Mouse (Mus musculus): ENCODE measurements around the gene 1810024B03Rik. TPM values are rescaled to one million over a fixed set of nuclear protein-coding genes. Genes with fewer than 3 reads are reported as not detected.
"Not testable (repeated sequence)": the region's sequence is repeated elsewhere in the genome, so short reads cannot be mapped to it uniquely, and the experiment has no call there.

Gene 1810024B03Rik
- polyA plus RNA-seq, 1 experiment from 2014 or later = 0.80 TPM

DNA sequence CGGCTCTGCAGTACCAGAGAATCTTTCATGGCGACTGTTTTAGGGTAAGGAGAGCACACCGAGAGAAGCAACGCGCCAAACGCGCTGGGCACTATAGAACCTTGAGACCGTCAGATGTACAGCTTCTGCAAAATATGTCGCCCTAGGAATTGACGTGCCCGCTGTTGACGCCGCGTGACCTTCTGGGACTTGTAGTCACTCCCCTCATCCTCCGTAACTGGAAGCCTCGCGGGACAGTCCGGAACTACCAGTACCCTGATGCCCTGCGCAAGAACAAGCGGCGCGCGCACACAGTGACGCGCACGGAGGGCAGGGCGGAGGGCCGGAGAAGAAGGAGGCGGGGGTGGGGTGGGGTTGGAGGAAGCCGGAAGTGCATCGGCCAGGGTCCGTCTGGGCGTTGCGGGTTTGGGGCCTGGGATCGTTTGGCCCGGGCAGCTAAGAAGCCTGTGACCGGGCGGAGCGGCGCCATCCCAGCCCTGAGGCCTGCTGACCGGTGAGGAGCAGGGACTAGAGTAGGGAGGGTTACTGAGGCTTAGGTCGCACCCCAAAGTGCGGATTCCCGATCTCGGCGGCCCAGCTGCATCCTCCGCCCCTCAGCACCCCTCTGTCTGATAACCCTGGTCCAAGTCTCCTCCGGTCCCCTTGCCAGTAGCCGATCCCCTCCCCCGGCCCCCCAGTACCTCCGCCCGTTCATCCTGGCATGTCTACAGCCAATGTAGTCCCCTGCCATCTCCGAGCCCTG is 39.7 kb upstream of the 1810024B03Rik start, which contains the start of the genes Ciao1 and Tmem127:
Gene Ciao1, minus strand, starts transcription at position 225 of the 742 bp plus-strand sequence.
Gene Tmem127, plus strand, starts transcription at position 317 of the 742 bp plus-strand sequence.
- Histone ChIP-seq H3K9me3 (replicated peaks; ENCODE audit: control insufficient read depth, low read length, poor library complexity, severe bottlenecking) (no peaks in the 10 kb centered on the region), H3K27me3 (ENCODE audit: control insufficient read depth, insufficient read depth, low read depth, low read length) (no peaks in the 10 kb centered on the region), H3K9ac (ENCODE audit: low read depth, low read length) (peak within 1 kb of the TSS; percentile 94), H3K36me3 (ENCODE audit: control insufficient read depth, insufficient read depth, low read length) (peaks cover 4% of the 10 kb centered on the region), H3K27ac (ENCODE audit: low read length) (peak within 1 kb of the TSS; percentile 85), H3K4me1 (ENCODE audit: control insufficient read depth, insufficient read depth, low read length) (peaks cover 30% of the 10 kb centered on the region), H3K4me2 (ENCODE audit: low read length) (peak within 1 kb of the TSS; percentile 88), H3K4me3 (ENCODE audit: low read depth, low read length) (peak within 1 kb of the TSS; percentile 97)
- ATAC-seq = peak; percentile 98
- under 1% methylated on average over 53 of the region's 53 CpGs for WGBS

DNA sequence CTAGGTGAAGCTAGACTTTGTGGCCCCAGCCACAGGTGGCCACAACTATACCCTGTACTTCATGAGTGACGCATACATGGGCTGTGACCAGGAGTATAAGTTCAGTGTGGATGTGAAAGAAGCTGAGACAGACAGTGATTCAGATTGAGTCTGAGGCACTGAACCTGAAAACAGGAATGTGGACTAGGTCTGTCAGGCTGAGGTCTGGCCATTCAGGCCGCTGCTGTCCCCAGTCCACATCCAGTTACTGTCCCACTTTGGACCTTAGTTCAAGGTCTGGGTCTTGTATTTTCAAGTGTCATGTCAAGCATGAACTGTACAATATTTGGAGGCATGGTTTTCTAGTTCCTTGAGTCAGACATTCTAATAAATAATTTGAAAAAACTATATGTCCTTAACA is 32.0 kb upstream of the 1810024B03Rik start:
- H3K9ac ChIP-seq (ENCODE audit: low read depth, low read length) = no peak overlapping the region
- no peaks in the 10 kb centered on the region for H3K27me3 ChIP-seq (ENCODE audit: control insufficient read depth, insufficient read depth, low read depth, low read length)
- peaks cover 44% of the 10 kb centered on the region for H3K36me3 ChIP-seq (ENCODE audit: control insufficient read depth, insufficient read depth, low read length)
- H3K27ac ChIP-seq (ENCODE audit: low read length) = no peak overlapping the region
- H3K4me1 ChIP-seq (ENCODE audit: control insufficient read depth, insufficient read depth, low read length) = no peaks in the 10 kb centered on the region
- no peak overlapping the region for H3K4me2 ChIP-seq (ENCODE audit: low read length)
- ATAC-seq = no peak
- WGBS = 94% methylated on average over 2 of the region's 2 CpGs
- H3K9me3 ChIP-seq (replicated peaks; ENCODE audit: control insufficient read depth, low read length, poor library complexity, severe bottlenecking) = no peaks in the 10 kb centered on the region
- no peak overlapping the region for H3K4me3 ChIP-seq (ENCODE audit: low read depth, low read length)

DNA sequence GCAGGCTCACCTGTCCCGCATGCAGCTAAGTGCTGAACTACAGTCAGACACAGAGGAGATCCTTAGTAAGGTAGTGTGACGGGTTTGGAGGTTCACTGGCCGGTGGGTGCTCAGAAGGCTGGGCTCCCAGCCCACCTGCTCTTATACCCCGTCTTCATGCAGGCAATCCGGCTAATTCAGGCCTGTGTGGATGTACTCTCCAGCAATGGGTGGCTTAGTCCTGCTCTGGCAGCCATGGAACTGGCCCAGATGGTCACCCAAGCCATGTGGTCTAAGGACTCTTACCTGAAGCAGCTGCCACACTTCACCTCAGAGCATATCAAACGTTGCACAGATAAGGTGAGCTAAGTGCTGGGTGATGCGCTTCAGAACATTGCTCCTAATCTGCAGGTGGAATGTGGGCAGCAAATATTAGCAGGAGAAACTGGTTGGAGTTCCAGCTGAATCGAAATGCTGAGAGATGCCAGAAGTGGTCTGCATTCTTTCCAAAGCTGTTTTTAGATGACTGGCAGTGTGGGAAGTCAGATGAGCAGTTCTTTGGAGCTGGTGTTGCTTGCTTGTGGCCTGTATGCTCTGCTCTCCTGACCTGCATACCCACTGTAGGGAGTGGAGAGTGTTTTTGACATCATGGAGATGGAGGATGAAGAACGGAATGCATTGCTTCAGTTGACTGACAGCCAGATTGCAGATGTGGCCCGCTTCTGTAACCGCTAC is 30.0 kb upstream of the 1810024B03Rik start:
- Histone ChIP-seq H3K4me2 (ENCODE audit: low read length) (no peak overlapping the region), H3K36me3 (ENCODE audit: control insufficient read depth, insufficient read depth, low read length) (peaks cover 56% of the 10 kb centered on the region), H3K4me1 (ENCODE audit: control insufficient read depth, insufficient read depth, low read length) (no peaks in the 10 kb centered on the region), H3K4me3 (ENCODE audit: low read depth, low read length) (no peak overlapping the region), H3K27ac (ENCODE audit: low read length) (no peak overlapping the region), H3K9ac (ENCODE audit: low read depth, low read length) (no peak overlapping the region), H3K27me3 (ENCODE audit: control insufficient read depth, insufficient read depth, low read depth, low read length) (no peaks in the 10 kb centered on the region), H3K9me3 (replicated peaks; ENCODE audit: control insufficient read depth, low read length, poor library complexity, severe bottlenecking) (no peaks in the 10 kb centered on the region)
- 96% methylated on average over 11 of the region's 11 CpGs for WGBS
- ATAC-seq = no peak

DNA sequence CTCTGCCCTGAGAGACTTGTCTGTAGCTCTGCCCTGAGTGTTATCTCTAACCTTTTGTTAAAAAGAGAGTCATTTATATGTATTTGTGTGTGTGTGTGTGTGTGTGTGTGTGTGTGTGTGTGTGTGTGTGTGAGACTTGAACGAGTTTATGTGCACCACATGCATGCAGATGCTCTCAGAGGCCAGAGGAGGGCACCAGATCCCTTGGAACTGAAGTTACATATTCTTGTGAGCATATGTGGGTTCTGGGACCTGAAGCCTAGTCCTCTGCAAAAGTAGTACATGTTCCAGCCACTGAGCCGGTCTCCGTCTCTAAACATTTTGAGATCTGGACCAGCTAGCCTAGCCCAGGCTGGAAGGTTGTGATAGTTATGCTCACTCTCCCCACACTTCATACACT is 17.2 kb upstream of the 1810024B03Rik start:
- Histone ChIP-seq H3K4me1 (ENCODE audit: control insufficient read depth, insufficient read depth, low read length) (no peaks in the 10 kb centered on the region), H3K4me3 (ENCODE audit: low read depth, low read length) (no peak overlapping the region), H3K27me3 (ENCODE audit: control insufficient read depth, insufficient read depth, low read depth, low read length) (no peaks in the 10 kb centered on the region), H3K27ac (ENCODE audit: low read length) (no peak overlapping the region), H3K9ac (ENCODE audit: low read depth, low read length) (no peak overlapping the region), H3K36me3 (ENCODE audit: control insufficient read depth, insufficient read depth, low read length) (peaks cover 60% of the 10 kb centered on the region), H3K9me3 (replicated peaks; ENCODE audit: control insufficient read depth, low read length, poor library complexity, severe bottlenecking) (no peaks in the 10 kb centered on the region), H3K4me2 (ENCODE audit: low read length) (no peak overlapping the region)
- WGBS = 100% methylated on average over 3 of the region's 3 CpGs
- no peak for ATAC-seq

DNA sequence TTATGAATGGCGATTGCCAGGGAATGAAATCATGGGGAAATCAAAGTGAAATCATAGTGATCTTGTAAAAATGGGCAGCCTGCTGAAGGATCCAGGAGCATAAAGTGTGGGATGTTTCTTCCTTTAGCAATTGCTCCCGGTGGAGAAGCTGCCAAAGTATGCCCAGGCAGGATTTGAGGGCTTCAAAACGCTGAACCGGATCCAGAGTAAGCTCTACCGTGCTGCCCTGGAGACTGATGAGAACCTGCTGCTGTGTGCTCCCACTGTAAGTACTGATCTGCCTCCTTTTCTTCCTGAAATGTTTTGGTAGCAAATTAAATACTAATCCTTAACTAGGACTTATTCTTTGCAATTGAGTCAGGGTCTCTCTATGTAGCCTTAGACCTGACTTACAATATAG is 9.7 kb upstream of the 1810024B03Rik start:
- Histone ChIP-seq H3K4me1 (ENCODE audit: control insufficient read depth, insufficient read depth, low read length) (no peaks in the 10 kb centered on the region), H3K27me3 (ENCODE audit: control insufficient read depth, insufficient read depth, low read depth, low read length) (no peaks in the 10 kb centered on the region), H3K36me3 (ENCODE audit: control insufficient read depth, insufficient read depth, low read length) (peaks cover 56% of the 10 kb centered on the region), H3K9ac (ENCODE audit: low read depth, low read length) (no peak overlapping the region), H3K9me3 (replicated peaks; ENCODE audit: control insufficient read depth, low read length, poor library complexity, severe bottlenecking) (no peaks in the 10 kb centered on the region), H3K4me3 (ENCODE audit: low read depth, low read length) (no peak overlapping the region), H3K4me2 (ENCODE audit: low read length) (no peak overlapping the region), H3K27ac (ENCODE audit: low read length) (no peak overlapping the region)
- 97% methylated on average over 5 of the region's 5 CpGs for WGBS
- no peak for ATAC-seq

DNA sequence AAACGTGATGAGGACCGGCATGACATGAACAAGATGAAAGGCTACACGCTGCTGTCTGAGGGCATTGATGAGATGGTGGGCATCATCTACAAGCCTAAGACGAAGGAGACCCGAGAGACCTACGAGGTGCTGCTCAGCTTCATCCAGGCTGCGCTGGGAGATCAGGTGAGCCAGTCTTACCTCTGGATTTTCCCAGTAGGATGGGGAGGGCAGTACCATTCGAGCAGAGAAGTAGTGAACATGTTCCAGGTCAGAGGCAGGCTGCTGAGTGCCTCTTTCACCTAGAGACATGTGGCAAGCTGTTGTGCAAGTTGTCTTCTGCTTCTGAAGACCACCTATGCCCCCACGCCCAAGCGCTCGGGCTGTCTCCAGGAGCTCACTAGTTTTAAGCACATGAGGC is 2.6 kb upstream of the 1810024B03Rik start:
- 96% methylated on average over 11 of the region's 11 CpGs for WGBS
- Histone ChIP-seq H3K27me3 (ENCODE audit: control insufficient read depth, insufficient read depth, low read depth, low read length) (no peaks in the 10 kb centered on the region), H3K9me3 (replicated peaks; ENCODE audit: control insufficient read depth, low read length, poor library complexity, severe bottlenecking) (no peaks in the 10 kb centered on the region), H3K4me3 (ENCODE audit: low read depth, low read length) (no peak overlapping the region), H3K9ac (ENCODE audit: low read depth, low read length) (no peak overlapping the region), H3K4me1 (ENCODE audit: control insufficient read depth, insufficient read depth, low read length) (peaks cover 14% of the 10 kb centered on the region), H3K27ac (ENCODE audit: low read length) (no peak overlapping the region), H3K36me3 (ENCODE audit: control insufficient read depth, insufficient read depth, low read length) (peaks cover 21% of the 10 kb centered on the region), H3K4me2 (ENCODE audit: low read length) (no peak overlapping the region)
- ATAC-seq = no peak

DNA sequence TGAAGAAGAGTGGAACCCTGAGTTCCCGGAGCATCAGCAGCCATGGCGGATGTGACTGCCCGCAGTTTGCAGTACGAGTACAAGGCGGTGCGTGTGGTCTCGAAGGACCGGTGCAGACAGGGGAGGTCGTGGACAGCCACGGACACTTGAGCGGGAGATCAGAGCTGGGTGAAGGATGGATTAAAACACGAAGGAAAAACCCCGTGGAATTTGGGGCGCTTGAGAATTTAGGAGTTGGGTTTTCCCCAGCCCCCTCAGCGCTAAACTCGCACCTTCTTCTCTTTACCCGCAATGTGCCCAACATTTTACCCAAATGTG is 331 bp upstream of the 1810024B03Rik start:
- under 1% methylated on average over 17 of the region's 17 CpGs for WGBS
- ATAC-seq = peak; percentile 69
- H3K27me3 ChIP-seq (ENCODE audit: control insufficient read depth, insufficient read depth, low read depth, low read length) = no peaks in the 10 kb centered on the region

DNA sequence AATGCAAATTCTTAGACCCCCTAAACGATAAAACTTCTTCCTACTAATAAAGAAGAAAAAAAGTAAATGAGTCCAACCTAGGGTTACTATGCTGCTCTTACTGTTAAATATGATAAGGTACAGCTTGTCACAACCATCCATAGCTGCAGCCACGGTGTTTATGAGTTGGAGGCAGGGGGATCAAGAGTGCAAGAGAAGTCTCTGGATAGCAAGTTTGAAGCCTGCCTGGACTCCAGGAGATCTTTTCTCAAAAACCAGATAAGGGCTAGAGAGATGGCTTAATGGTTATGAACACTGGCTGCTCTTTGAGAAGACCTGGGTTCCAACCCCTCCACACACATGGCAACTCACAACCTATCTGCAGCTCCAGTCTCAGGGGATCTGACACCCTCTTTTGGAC is 1.2 kb downstream of the 1810024B03Rik start:
- H3K4me1 ChIP-seq (ENCODE audit: control insufficient read depth, insufficient read depth, low read length) = peaks cover 14% of the 10 kb centered on the region
- no peak overlapping the region for H3K4me2 ChIP-seq (ENCODE audit: low read length)
- H3K9me3 ChIP-seq (replicated peaks; ENCODE audit: control insufficient read depth, low read length, poor library complexity, severe bottlenecking) = no peaks in the 10 kb centered on the region
- 94% methylated on average over 2 of the region's 2 CpGs for WGBS
- peaks cover 8% of the 10 kb centered on the region; the same call in 1 of the 2 replicates for H3K36me3 ChIP-seq (ENCODE audit: control insufficient read depth, insufficient read depth, low read length)
- no peaks in the 10 kb centered on the region for H3K27me3 ChIP-seq (ENCODE audit: control insufficient read depth, insufficient read depth, low read depth, low read length)
- no peak overlapping the region for H3K27ac ChIP-seq (ENCODE audit: low read length)
- no peak overlapping the region for H3K4me3 ChIP-seq (ENCODE audit: low read depth, low read length)
- no peak overlapping the region for H3K9ac ChIP-seq (ENCODE audit: low read depth, low read length)
- ATAC-seq = no peak

More for the DNA sequence above, 331 bp upstream of the 1810024B03Rik start:
- H3K9ac ChIP-seq (ENCODE audit: low read depth, low read length) = peak overlapping the region; percentile 67
- H3K4me3 ChIP-seq (ENCODE audit: low read depth, low read length) = peak overlapping the region; percentile 58
- H3K4me2 ChIP-seq (ENCODE audit: low read length) = peak overlapping the region; percentile 89
- peak overlapping the region; percentile 72 for H3K27ac ChIP-seq (ENCODE audit: low read length)
- peaks cover 12% of the 10 kb centered on the region for H3K36me3 ChIP-seq (ENCODE audit: control insufficient read depth, insufficient read depth, low read length)
- H3K4me1 ChIP-seq (ENCODE audit: control insufficient read depth, insufficient read depth, low read length) = peaks cover 14% of the 10 kb centered on the region
- H3K9me3 ChIP-seq (replicated peaks; ENCODE audit: control insufficient read depth, low read length, poor library complexity, severe bottlenecking) = no peaks in the 10 kb centered on the region

DNA sequence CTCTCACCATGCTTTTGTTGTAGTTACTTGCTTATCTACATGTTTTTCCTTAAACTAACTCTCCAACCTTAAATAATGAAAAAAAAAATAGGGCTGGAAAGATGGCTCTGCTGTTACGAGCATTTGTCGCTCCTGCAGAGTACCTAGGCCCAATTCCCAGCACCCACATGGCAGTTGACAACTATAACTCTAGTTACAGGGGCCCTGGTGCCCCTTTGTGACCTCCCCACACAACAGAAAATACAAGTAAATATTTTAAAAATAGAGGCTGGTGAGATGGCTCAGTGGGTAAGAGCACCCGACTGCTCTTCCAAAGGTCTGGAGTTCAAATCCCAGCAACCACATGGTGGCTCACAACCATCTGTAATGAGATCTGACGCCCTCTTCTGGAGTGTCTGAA is 2.1 kb downstream of the 1810024B03Rik start:
- not testable (repeated sequence) for H3K9me3 ChIP-seq (replicated peaks; ENCODE audit: control insufficient read depth, low read length, poor library complexity, severe bottlenecking); H3K9ac ChIP-seq (ENCODE audit: low read depth, low read length); ATAC-seq; H3K4me3 ChIP-seq (ENCODE audit: low read depth, low read length); H3K36me3 ChIP-seq (ENCODE audit: control insufficient read depth, insufficient read depth, low read length); H3K27me3 ChIP-seq (ENCODE audit: control insufficient read depth, insufficient read depth, low read depth, low read length); H3K27ac ChIP-seq (ENCODE audit: low read length); H3K4me2 ChIP-seq (ENCODE audit: low read length)
- 87% methylated on average over 4 of the region's 4 CpGs for WGBS
- H3K4me1 ChIP-seq (ENCODE audit: control insufficient read depth, insufficient read depth, low read length) = peaks cover 14% of the 10 kb centered on the region

Measured in midbrain, embryonic 16.5 days (tissue).